Mouse (Mus musculus): ENCODE data around the gene Erp27. TPM values are rescaled to one million over a fixed set of nuclear protein-coding genes. Genes with fewer than 3 reads are reported as not detected.

Erp27 gene
- total RNA-seq, 2 experiments from 2014 or later, result 0.20 TPM; not detected in 1

Other genes starting within 250 kb of the Erp27 start
- gene Gucy2c, start 140.4 kb downstream of the Erp27 start, total RNA-seq (2021), result not detected
- 10 to 100 TPM; 32.8 to 34.4 TPM for gene Hist4h4, start 117.8 kb downstream of the Erp27 start, total RNA-seq (2021)
- 10 to 100 TPM; 28.1 to 33.6 TPM for gene H2afj, start 113.9 kb downstream of the Erp27 start, total RNA-seq (2021)
- 1 to 10 TPM; 2.1 to 2.5 TPM for gene BC049715, start 94.6 kb downstream of the Erp27 start, total RNA-seq (2021)
- 10 to 100 TPM; 89.9 to 90.8 TPM for gene Wbp11, start 93.9 kb downstream of the Erp27 start, total RNA-seq (2021)
- gene Smco3, start 86.7 kb downstream of the Erp27 start, total RNA-seq (2021), result under 1 TPM in 1 of 2 experiments, not detected in 1; 0.20 TPM
- gene Art4, start 64.4 kb downstream of the Erp27 start, total RNA-seq (2021), result 10 to 100 TPM in 1 of 2 experiments, 1 to 10 TPM in 1; 7.0 to 10.5 TPM
- 100 to 1,000 TPM; 188 to 201 TPM for gene Mgp, start 46.4 kb downstream of the Erp27 start, total RNA-seq (2021)
- not detected for gene Pde6h, start 1.7 kb upstream of the Erp27 start, total RNA-seq (2021)
- gene Arhgdib, start 19.7 kb upstream of the Erp27 start, total RNA-seq (2021), result 10 to 100 TPM; 33.6 to 39.4 TPM
- gene Rerg, start 248.3 kb upstream of the Erp27 start, total RNA-seq (2021), result 1 to 10 TPM; 7.0 to 9.1 TPM